Mouse (Mus musculus): ENCODE results near the gene Birc3.
A peak's percentile ranks its signal among the peaks of the same experiment; 100 is the strongest.
"Not testable (repeated sequence)": the region's sequence is repeated elsewhere in the genome, so short reads cannot be mapped to it uniquely, and the experiment has no call there.

Gene Birc3

DNA sequence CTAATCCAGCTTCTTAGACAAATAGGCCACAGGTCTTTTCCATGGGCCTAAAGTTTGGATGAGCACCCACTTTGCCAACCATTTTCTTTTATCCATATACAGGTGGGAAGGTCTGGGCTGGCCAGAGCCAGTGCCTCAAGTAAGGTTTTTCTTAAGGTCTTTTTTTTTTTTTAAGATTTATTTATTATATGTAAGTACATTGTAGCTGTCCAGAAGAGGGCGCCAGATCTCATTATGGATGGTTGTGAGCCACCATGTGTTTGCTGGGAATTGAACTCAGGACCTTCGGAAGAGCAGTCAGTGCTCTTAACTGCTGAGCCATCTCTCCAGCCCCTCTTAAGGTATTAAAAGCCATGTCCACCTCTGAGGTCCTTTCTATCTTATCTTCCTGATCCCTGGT, 6.0 kb downstream of the Birc3 start:
- not testable (repeated sequence) for DNase-seq

DNA sequence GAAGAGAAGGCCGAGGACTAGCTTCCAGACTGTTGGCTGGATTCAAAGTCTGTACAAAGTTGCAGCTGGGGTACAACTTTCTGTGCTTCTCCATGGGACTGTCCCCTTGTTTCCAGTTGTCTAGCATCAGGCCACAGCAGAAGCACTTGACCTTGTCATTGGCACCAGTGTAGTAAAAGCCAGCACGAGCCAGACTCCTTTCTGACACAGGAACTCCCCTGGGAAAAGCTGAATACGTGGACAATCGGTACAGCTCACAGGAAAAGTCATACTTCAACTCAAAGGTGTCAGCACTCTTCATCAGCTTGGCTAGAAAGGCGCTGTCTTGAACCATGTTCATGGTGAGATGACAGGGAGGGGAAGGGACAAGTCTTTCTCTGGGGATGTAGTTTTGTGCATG, 12.0 kb downstream of the Birc3 start:
- DNase-seq = no peak

DNA sequence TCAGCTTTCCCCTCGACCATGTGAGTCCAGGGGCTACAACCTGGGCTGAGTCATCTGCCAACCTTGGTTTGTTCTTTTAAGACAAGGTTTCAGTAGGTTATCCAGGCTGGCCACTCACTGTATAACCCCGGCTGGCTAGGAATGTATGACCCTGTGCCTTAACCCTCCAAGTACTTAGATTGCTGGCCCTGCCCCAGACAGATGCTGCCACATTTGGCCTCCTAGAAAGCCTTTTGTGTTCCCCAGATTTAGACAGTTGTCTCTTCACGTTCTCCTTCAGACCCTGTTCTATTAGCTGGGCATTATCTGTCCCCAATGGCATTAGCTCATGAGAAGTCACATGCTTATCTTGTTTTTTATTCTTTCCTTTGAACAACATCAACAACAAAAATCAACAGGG, 17.1 kb downstream of the Birc3 start:
- DNase-seq = no peak

DNA sequence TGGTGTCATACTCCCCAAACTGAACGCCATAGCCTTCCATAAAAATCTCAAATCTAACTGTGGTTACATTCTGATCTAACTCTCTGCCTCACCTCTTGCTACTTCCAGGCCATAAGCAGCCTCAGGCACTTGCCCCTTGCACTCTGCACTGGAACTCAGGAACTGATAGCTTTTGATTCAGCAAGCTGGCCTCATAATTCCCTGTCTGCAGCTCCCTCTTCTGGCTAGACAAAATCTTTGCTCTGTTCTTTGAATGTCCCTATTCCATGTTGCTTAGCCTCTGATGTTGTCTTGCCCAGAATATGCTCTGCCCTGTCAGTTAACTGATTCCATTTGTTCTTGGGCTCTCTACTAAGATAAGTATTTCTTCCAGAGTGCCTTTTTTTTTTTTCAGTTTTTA, 17.6 kb downstream of the Birc3 start:
- DNase-seq = peak; percentile 47

DNA sequence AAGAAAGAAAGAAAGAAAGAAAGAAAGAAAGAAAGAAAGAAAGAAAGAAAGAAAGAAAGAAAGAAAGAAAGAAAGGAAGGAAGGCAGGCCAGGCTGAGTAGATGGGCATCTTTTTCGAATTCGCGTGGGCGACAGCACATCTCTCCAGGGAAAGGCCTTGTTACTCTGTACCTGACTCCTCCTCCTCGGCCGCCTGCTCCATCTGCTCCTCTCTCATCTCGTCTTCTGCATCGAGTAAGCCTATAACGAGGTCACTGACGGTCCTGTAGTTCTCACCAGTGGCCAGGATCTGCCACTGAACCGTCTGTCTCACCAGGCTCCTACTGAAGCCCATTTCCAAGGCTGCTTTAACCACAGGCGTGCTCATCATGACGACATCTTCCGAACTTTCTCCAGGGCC, 18.8 kb downstream of the Birc3 start:
- DNase-seq = not testable (repeated sequence)

DNA sequence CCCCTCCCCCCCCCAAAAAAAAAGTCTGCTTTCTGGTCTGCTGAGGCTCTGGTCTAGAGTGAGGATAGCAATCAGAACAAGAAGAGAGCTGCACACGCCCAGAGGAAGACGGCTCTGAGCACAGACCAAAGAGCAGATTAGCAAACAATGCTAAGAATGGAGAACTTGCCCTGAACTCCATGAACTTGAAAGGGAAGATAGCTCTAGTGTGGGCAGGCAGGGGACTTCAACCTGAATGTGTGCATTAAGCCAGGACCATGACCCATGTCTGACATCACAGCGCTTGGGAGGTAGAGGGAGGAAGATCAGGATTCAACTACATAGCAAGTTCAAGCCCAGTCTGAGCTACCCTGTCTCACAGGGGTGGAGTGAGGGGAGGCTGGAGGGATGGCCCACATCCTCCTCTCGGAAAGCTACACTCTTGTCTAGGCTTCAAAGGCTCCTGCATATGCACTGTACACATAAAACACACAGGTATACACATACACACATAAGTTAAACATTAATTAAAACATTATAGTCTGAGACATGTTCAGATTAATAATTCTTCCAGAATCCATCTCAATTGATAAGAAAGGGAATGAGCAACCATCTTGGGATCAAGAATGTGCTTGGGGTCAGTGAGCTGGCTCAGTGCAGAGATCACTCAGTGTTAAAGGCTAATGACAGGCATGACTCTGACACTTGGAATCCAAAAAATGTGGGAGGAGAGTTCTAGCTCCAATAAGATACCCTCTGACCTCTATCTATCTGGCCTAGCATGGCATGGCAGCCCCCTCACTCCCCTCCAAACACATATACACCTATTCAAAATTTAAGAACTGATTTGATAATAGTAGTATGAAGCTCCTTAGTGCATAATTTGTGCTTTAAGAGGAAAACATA, 20.4 kb downstream of the Birc3 start:
- DNase-seq = no peak

DNA sequence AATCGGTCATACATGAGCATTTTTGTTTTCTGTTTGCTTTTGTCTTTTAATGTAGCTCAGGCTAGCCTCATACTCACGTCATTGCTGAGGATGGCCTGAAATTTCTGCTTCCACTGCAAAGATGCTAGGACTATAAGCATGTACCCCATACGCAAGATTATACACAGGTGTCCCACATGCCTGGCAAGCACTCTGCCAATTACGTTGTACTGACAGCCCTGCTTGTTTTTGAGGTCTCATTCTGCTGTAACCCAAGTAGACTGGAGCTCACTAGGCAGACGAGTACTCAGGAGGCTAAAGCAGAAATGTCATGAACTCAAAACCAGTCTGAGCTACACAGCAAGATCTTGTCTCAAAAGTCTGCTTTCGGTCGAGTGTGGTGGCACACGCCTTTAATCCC, 21.1 kb downstream of the Birc3 start:
- no peak for DNase-seq

DNA sequence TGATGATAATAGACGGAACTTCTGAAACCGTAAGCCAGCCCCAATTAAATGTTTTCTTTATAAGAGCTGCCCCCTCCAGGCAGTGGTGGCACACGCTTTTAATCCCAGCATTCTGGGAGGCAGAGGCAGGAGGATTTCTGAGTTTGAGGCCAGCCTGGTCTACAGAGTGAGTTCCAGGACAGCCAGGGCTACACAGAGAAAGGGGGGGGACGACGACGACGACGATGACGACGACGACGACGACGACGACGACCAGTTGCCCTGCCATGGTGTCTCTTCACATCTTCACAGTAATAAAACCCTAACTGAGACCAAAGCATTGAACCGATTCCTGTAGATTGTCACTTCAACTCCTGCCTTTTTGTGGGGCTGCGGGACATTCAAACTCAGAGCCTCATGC, 24.8 kb downstream of the Birc3 start:
- no peak for DNase-seq

DNA sequence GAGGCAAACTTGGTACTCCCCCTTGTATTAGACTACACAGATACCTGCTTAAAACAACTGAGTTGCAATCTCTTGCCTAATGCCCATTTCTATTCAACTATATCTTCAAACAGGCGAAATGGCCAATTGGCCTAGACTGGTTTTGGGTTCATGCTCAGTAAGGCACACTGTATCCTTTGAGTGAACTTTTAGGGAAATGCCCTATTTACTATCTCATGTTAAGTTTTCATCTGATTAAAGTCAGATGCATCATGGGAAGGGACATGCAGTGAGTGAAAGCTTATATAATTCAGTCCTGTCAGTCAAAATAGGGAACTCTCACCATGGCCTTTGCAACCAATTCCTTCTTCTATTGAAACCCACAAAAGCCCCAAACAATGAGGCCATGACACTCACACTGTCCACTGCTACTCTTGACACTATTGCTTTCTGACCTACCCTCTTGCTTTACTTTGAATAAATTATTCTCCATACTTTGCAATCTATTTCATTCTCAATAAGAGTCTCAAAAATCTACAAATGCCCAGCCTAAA, 26.3 kb downstream of the Birc3 start:
- no peak for DNase-seq

DNA sequence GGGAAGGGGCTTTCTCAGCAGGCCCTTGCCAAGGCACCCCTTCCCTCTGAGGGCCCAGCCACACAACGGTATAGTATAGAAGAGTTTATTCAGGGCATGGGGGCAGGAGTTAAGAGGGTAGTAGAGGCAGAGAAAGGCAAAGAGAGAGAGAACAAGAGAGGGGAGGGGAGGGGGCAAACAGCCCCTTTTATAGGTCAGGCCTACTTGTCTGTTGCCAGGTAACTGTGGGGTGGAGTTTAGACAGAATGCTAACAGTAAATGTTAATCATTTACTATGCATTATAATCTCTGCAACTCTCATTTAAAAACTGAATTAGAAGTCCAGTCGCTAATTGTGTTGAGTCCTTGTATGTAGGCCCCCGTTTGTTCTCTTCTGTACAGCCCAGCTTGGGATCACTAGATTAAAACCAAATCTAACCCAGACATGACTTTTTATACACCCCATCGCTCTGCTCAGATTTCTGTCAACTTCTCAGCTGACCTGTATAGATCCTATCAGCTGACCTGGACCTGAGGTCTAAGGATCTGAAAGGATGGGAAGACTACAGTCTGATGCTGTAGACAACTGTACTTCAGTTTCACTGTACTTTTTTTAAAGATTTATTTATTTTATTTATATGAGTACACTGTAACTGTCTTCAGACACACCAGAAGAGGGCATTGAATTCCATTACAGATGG, 27.6 kb downstream of the Birc3 start:
- DNase-seq = no peak

DNA sequence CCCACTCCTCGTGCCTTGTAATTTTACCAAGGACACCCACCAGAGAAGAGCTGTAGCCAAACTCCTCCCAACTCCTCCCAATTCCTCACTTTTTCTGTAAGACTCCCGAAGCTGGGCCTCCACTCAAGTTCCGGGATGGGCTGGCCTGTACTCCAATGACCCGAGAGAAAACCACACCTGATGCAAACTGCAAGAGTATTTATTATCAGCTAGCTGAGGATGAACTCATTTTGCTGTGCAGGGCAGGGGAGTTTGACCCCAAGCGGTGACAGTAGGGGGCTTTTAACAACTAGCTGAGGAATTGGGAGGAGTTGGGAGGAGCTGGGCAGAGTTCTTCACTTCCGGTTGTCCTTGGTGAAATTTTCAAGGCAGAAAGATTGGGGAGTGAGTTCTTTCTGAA, 31.8 kb downstream of the Birc3 start:
- DNase-seq = no peak

DNA sequence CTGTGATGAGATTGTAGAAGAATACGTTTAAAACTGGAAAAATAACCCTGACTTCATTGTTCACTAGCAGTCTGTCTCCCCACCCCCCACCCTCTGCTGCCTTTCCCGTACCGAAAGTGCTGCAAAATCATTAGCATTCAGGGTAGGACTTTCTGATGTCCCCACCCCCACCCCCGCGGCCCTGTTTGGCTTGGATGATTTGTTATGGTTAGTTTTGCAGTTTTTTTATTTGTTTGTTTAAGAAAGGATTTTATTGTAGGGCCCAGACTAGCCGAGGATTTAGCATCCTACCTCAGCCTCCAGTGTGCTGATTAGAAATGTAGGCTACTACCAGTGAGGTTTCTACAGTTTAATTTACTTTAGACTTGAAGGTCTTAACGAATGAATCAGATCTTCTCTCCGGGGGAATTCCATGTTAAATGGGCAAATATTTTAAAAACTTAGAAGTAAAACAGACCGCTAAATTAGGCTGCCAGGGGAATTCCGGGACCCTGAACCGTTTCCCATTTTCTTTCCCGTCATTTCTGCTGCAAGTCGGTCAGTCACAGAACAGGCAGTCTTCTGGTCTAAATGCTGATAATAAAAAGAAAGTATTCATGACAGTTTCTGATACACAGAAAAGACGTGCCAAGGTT, 35.1 kb downstream of the Birc3 start:
- DNase-seq = no peak

DNA sequence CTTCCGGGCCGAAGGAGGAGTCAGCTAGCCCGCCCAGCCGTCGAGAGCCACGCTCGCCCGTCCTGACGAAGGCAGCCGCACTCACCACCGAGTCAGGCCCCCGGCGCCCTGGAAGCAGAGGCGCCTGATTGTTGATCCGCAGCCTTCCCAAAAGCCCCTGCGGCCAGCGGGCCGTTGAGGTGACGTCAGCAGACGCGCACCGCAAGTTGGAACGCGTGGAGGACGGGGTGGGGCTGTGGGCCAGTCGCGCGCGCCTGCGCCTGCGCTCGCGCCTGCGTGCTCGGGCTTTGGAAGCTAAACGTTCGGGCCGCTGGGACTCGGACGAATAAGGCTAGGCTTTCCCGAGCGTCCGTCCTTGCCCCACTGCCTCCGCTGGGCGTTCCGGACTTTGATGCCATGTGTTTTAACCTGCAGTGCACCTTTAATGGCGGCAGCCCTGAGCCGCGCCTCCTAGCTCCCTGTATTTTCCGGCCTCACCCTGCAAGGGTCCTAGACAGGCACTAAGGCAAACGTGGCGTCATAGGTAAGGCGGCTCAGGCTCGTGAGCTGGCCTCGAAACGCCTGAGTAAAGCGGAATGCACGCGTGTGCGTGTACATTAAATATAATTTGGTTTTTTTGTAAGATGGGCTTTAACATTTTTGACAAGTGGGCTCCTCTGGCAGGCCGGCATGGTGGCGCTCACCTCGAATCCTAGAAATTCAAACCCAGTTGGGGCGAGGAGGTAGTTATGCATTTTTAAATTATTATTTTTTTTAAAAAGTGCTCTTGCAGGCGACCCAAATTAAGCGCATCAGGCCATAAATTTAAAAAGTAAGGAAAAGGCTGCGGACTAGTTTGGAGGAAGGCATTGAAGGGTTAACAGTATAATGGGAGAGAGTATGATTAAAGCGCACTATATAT, 35.8 kb downstream of the Birc3 start, which contains the start of gene Birc2:
Gene Birc2, minus strand, starts transcription at position 160 of the 901 bp plus-strand sequence.
- peak; percentile 95 for DNase-seq

DNA sequence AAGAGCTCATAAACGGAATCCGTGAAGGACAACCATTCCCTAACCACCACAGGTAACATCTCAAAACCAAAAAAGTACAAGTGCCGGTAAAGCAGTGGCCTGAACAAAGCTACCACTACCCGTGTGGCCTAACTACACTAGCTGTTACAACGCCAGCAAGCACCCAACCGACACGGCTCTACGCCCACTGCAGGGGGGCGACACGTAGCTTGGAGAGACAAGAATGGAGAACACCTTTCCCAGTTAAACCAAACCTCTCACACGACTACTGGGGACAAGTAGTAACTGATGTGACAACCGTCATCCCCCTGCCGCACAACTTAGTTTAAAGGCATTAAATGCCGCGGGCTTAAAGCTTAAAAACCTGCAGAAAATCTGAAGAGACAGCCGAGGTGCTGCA, 36.7 kb downstream of the Birc3 start:
- peak; percentile 67 for DNase-seq

DNA sequence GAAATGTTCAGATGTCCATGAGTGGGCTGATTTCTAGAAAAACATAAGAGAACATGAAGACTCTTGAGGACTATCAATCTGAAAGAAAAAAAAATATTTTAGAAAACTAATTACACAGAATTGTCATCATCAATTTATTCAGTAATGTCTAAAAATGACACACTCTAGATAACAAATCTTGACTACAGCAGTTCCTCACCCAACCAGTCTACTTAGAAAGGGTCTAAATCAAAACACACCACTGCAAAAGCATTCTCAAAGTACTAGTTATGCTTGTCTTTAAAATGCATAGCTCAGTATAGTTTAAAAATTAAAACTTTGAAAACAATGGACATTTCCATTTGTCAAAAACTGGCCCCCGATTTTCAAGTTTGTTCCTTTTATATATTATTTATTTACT, 37.7 kb downstream of the Birc3 start:
- DNase-seq = no peak

DNA sequence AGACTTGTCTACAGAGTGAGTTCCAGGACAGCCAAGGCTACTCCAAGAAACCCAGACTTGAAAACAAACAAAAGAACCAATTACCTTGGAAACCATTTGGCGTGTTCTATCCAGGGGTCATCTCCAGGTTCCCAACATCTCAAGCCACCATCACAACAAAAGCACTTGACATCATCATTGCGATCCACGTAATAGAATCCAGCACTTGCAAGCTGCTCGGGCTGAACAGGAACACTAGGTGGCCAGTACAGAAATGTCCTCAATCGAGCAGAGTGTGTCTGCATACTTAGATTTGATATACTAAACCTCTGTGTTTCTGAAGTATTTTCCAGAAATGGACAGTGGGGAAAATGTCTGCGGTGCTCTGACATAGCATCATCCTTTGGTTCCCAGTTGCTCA, 39.6 kb downstream of the Birc3 start:
- no peak for DNase-seq

DNA sequence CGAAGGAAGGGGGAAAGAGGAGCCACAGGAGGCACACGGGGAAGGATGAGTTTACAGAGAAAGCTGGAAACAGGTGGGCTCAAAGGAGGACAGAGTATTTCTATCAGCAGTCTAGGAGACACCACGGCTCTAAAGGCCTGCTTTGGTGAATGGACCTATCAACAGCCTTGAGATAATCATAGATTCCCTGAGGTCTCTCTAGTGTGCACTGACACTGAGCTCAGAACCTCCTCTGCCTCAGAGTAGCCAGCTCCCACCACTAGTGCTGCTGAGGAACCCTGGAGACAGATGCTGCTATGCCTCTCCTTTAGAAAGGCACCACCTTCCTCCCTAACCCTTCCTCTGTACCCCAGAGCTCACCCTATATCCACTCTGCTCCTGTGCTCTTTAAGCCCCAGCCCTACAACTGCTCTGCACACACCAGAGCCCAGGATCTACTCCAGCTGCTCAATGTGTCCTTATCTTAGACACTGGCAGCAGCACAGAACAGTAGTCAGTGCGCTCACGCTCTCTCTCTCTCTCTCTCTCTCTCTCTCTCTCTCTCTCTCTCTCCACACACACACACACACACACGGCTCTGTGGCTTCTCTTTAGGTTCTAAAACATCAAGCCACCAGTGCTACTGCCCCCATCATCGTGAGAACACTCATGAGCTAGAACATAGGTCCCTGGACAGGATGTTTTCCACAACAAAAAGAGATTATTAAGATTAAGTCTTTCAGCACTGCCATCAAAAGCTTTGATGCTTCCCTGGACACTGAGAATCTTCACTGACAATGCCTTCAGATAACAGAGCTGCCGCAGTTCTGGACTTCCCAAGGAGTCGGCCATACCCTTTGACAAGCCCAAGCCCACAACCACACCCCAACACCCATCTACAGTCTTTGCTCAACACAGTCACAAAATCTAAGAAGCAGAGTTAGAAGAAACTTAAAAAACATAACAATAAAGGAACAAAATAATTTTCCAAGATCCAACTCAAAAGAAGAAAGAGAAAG, 43.2 kb downstream of the Birc3 start:
- DNase-seq = no peak

DNA sequence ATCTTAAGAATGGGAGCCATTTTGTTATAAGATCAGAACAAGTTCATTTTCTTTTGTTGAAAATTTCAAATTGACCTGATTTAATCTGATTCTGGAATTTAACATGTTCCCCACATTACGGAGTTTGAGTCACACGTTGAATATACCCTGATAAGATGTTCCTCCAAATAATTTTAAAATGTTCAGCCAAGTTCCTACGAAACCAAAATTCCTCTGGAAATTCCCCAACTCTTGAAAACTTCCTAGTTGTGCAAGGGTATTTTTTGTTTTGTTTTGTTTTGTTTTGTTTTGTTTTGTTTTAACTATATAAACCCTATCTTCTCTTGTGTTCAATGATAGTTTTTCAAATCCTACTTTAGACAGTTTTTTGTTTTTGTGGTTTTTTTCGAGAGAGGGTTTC, 44.3 kb downstream of the Birc3 start:
- no peak for DNase-seq

DNA sequence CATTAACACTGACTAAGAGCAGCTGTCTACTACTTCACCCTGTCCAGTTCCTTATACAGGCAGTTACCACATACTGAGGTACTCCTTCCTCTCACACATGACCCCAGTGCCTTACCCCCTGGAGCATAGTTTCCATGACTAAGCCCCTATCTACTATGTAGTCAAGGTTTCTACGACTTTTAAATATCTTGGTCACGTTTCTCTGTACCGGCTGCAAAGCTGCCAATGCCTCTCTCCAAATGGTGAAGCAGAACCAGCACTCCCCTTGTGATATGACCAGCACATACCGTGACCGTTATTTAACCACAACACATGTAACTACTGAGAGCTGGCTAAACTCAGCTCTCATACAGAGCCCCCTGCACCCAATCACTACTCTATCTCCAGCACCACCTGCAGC, 48.1 kb downstream of the Birc3 start:
- DNase-seq = no peak

DNA sequence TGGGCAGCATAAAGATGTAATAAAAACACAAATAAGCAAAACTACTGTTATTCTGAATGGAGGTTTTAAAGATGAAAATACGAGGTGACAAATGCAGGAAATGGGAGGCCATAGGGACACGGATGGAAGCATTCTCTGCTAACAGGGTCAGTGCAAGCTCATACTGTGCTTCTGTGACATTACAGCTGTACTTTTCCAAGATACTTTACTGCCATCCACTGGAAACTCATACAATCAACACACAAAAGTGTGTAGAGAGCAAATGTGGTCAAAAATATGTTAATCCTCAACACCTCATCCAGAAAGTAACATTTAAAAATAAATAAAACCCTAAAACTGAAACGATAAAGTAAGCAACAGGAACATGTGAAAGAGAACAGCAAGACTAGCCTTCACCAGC, 50.2 kb downstream of the Birc3 start:
- no peak for DNase-seq

DNA sequence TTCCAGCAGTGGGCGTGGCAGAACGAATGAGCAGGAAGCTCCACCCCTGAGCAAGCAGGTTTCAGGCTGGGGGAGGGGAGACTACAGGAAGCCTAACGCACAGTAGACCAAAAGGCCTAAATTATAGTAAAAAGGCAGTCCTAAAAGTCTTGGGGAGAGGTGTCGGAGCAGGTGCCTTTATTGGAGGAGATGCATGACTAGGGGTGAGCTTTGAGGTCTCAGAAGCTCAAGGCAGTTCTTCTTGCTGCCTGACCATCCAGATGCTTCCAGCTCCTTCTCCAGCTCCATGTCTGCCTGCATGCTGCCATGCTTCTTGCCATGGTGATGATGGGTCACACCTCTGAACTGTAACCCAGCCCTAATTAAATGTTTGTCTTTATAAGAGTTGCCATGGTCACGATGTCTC, 67.9 kb downstream of the Birc3 start:
- no peak for DNase-seq

Data from kidney, adult 18-20 months (tissue).